Mouse (Mus musculus) megakaryocyte, embryonic 14.5 days (primary cell): ENCODE results near the gene Fbxo21. TPM values are rescaled to one million over a fixed set of nuclear protein-coding genes. Genes with fewer than 3 reads are reported as not detected.
A peak's percentile ranks its signal among the peaks of the same experiment; 100 is the strongest.

Experiments used
- H3K27me3 ChIP-seq: replicated peaks from 2 replicates; pipeline ENCODE3; 2012; ENCODE audit warnings: inconsistent platforms
- H3K36me3 ChIP-seq: replicated peaks from 2 replicates; pipeline ENCODE3; 2012; ENCODE audit warnings: low read length, inconsistent platforms, mixed read lengths
- H3K4me1 ChIP-seq: 2 replicates; pipeline ENCODE4 v1.6.1; 2012; ENCODE audit warnings: inconsistent platforms
- H3K4me3 ChIP-seq: replicated peaks from 2 replicates; pipeline ENCODE3; 2012; ENCODE audit warnings: moderate library complexity, mild to moderate bottlenecking, inconsistent platforms
- H3K9me3 ChIP-seq: 2 replicates; pipeline ENCODE4 v1.6.1; 2012; ENCODE audit warnings: inconsistent platforms
- FLI1 ChIP-seq: IDR thresholded peaks from 2 replicates; pipeline ENCODE4 v1.6.1; 2012; ENCODE audit warnings: low read length, inconsistent platforms, mixed read lengths
- GATA1 ChIP-seq: IDR thresholded peaks from 3 replicates; pipeline ENCODE4 v1.6.1; 2012; ENCODE audit warnings: mixed read lengths, low read length, inconsistent platforms, borderline replicate concordance
- polyA plus RNA-seq: library from polyadenylated mRNA; stranded (reverse); fragments of >175 nt; gene quantifications from 2 replicates; pipeline ENCODE4 v1.2.3, GENCODE M21; 2012; ENCODE audit warnings: low replicate concordance; ENCODE audit not compliant: insufficient read depth

The Fbxo21 gene
- 3.1 and 3.6 TPM in 2 replicates for polyA plus RNA-seq

DNA sequence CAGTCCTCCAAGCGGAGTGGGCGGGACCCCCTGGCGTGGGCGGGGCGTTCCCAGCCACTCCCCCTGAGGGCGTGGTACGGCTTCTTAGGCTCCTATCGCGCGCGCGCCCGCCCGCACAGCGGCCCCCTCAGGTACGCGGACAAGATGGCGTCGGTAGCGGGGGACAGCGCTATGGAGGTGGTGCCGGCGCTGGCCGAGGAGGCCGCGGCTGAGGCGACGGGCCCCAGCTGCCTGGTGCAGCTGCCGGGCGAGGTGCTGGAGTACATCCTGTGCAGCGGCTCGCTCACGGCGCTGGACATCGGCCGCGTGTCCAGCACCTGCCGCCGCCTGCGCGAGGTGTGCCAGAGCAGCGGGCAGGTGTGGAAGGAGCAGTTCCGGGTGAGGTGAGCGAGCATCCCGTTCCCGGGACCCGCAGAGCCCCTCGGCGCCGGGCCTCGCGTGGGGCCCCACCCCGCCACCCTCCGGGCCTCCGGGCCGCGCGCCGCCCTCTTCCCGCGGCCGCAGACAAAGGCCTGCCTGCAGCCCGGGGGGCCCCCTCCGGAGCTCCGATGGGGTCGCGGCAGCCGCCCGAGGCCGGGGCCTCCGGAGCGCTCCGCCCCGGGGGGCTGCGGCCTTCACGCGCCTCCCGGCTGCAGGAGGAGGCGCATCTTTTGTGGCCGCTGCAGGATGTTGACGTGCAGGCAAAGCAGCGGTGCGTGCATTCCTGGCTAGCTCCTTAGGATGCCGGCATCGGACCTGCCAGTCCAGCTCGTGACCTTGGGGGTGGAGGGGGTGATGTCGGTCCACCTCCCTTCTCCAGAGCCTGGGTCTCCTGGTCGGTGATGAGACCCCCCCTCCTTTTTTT, at the start of gene Fbxo21:
Gene Fbxo21 (plus strand): TSS at position 74 of the 844 bp plus-strand sequence.
- TF ChIP-seq FLI1: no peak
- no peak for TF ChIP-seq GATA1
- H3K36me3 ChIP-seq: peaks cover 32% of the 10 kb centered on the region

DNA sequence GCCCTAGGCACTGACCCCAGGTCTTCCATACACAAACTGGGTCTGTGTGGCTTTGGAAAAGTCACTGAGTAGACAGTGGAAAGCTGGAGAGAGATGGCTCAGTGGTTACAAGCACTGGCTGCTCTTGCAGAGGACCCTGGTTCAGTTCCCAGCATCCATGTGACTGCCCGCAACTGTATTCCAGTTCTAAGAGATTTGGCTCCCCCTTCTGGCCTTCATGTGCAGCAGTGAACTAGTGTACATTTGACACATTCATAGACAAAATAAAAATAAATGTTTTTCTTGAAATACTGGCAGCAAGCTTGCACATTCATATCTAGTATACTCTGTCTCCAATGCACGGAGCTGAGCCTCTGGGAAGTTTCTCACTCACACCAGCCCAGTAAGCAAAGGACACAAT, 48.0 kb upstream of the Fbxo21 start:
- Histone ChIP-seq H3K36me3 (no peaks in the 10 kb centered on the region), H3K4me3 (no peak overlapping the region), H3K4me1 (peaks cover 5% of the 10 kb centered on the region; the same call in 1 of the 2 replicates), H3K9me3 (peaks cover 3% of the 10 kb centered on the region; the same call in 1 of the 2 replicates), H3K27me3 (peaks cover 33% of the 10 kb centered on the region)
- no peak for TF ChIP-seq GATA1
- no peak for TF ChIP-seq FLI1

More for the DNA sequence above, at the start of gene Fbxo21:
- H3K4me3 ChIP-seq: peak within 1 kb of the TSS; percentile 96
- peaks cover 16% of the 10 kb centered on the region for H3K9me3 ChIP-seq
- H3K4me1 ChIP-seq: peaks cover 31% of the 10 kb centered on the region
- peaks cover 32% of the 10 kb centered on the region for H3K27me3 ChIP-seq

DNA sequence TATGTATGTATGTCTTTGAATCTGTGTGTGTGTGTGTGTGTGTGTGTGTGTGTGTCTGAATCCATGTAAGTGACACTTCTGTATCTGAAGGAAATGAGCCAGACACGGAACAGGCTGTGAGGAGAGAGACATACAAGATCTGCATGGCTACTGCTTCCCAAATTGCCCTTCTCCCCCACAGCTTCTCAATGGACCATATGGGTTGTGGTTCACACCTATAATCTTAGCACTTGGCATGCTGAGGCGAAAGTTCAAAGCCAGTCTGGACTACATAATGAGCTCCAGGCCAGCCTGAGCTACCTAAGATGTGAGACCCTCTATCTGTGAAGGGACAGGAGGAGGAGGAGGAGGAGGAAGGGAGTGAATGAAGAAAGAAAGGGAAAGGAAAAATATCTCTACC, 44.3 kb upstream of the Fbxo21 start:
- no peak overlapping the region for H3K4me3 ChIP-seq
- TF ChIP-seq GATA1: no peak
- TF ChIP-seq FLI1: no peak
- H3K9me3 ChIP-seq: peaks cover 3% of the 10 kb centered on the region; the same call in 1 of the 2 replicates
- peaks cover 5% of the 10 kb centered on the region; the same call in 1 of the 2 replicates for H3K4me1 ChIP-seq
- H3K36me3 ChIP-seq: no peaks in the 10 kb centered on the region
- peaks cover 52% of the 10 kb centered on the region for H3K27me3 ChIP-seq

DNA sequence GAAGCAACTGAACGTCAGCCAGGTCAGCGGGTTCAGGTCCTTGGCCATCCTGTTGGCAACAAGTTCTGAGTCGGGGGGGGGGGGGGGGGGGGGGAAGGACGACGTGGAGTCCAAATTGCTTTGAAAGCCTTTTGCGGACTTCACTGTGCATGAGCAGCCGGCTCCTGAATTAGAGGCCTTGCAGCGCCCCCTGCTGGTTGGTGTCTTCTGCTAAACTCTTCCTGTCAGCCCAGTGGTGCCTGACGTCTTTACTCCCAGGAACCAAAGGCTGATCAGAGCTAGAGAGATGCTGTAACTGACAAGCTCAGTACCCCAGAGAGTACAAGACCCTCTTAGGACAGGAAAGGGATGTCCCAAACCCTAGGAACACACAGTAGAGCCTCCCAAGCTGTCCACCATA, 43.7 kb upstream of the Fbxo21 start:
- H3K4me1 ChIP-seq: peaks cover 5% of the 10 kb centered on the region; the same call in 1 of the 2 replicates
- TF ChIP-seq FLI1 (no peak), GATA1 (no peak)
- H3K9me3 ChIP-seq: peaks cover 3% of the 10 kb centered on the region; the same call in 1 of the 2 replicates
- peaks cover 55% of the 10 kb centered on the region for H3K27me3 ChIP-seq
- H3K36me3 ChIP-seq: no peaks in the 10 kb centered on the region
- H3K4me3 ChIP-seq: no peak overlapping the region

DNA sequence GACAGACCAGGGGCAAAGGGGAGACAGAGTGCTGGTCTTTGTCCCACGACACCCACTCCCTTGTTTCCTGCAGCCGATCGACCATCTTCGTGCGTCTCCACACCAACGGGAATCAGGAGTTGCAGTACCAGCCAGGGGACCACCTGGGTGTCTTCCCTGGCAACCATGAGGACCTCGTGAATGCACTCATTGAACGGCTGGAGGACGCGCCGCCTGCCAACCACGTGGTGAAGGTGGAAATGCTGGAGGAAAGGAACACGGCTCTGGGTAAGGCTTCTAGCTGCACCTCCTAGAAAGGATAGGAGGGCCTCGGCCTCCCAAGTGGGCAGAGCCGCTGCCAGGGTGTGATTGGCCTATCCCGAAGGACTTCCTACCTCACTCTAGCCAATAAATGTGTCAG, 40.2 kb upstream of the Fbxo21 start:
- peaks cover 14% of the 10 kb centered on the region for H3K4me1 ChIP-seq
- peaks cover 2% of the 10 kb centered on the region; the same call in 1 of the 2 replicates for H3K9me3 ChIP-seq
- no peaks in the 10 kb centered on the region for H3K36me3 ChIP-seq
- no peak overlapping the region for H3K4me3 ChIP-seq
- no peak for TF ChIP-seq FLI1
- no peak for TF ChIP-seq GATA1
- peaks cover 47% of the 10 kb centered on the region for H3K27me3 ChIP-seq

DNA sequence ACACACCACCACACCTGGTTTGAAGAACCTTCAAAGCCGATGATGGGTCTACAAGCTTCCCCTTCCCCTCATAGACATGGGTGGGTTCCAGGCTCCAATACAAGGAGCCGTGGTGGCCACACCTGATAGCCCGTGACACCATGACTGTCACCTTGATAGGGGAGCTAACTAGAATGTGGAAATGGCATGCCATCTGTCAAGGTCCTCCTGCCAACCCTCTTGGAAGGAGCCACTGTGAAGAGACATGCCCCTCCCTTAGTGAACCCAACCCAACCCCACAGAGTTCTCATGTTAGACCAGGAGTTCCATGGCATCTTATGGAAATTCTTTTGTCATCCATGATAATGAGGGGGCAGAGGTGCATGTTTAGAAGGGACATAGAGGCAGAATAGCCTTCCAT, 39.3 kb upstream of the Fbxo21 start:
- TF ChIP-seq FLI1 (no peak), GATA1 (no peak)
- Histone ChIP-seq H3K4me1 (peaks cover 14% of the 10 kb centered on the region), H3K36me3 (no peaks in the 10 kb centered on the region), H3K9me3 (peaks cover 5% of the 10 kb centered on the region; the same call in 1 of the 2 replicates), H3K4me3 (no peak overlapping the region), H3K27me3 (peaks cover 43% of the 10 kb centered on the region)

DNA sequence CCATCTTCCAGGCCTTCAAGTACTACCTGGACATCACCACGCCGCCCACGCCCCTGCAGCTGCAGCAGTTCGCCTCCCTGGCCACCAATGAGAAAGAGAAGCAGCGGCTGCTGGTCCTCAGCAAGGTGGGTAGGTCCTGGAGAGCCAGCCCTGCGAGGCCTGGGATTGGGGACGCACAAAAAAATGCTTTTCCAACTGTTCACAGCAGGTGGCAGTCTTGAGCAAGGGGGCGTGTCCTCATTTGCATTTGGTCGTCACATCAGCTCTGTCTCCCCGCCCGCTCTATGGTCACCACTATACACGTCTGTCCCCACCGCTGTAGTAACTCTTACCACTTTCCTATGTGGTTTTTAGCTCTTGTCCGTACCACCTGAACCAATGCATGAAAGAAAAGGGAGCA, 38.3 kb upstream of the Fbxo21 start:
- Histone ChIP-seq H3K9me3 (peaks cover 5% of the 10 kb centered on the region; the same call in 1 of the 2 replicates), H3K36me3 (no peaks in the 10 kb centered on the region), H3K4me1 (peaks cover 9% of the 10 kb centered on the region), H3K4me3 (peak overlapping the region; percentile 87), H3K27me3 (peaks cover 43% of the 10 kb centered on the region)
- TF ChIP-seq GATA1 (no peak), FLI1 (no peak)

DNA sequence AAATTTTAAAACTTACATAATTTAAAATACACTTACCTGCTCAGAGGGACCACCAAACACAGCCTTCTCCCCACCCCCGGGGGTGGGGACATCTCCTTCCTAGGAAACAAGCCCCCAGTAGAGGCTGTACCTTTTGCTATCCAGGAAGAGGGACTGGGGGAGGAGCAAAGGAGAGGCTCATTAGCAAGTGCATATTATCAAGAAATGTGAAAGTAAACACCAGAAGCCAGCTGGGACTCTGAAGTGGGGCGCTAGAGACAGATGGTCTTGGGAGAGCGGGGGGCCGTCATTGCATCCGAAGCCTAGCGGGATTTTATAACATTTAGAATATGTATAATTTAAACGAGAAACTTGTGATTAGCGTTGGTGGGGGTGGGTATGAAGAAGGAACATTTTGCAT, 37.1 kb upstream of the Fbxo21 start:
- Histone ChIP-seq H3K4me1 (peaks cover 9% of the 10 kb centered on the region), H3K4me3 (no peak overlapping the region), H3K36me3 (no peaks in the 10 kb centered on the region), H3K27me3 (peaks cover 46% of the 10 kb centered on the region), H3K9me3 (peaks cover 5% of the 10 kb centered on the region; the same call in 1 of the 2 replicates)
- TF ChIP-seq FLI1 (no peak), GATA1 (no peak)

DNA sequence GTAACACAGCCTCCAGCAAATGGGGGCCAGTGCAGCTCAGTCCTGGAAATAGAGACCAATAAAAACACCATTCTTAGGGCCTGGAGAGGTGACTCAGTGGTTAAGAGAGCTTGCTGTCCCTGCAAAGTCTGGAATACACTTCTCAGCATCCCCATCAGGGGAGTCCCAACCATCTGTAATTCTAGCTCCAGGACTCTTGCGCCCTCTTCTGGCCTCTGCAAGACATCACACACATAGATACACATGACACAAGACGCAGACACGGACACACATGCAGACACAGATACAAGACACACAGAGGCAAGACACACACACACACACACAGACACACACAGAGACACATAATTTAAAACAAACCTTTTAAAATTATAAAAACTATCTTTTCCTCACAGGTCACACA, 35.0 kb upstream of the Fbxo21 start:
- H3K4me1 ChIP-seq: peaks cover 9% of the 10 kb centered on the region
- H3K9me3 ChIP-seq: peaks cover 5% of the 10 kb centered on the region; the same call in 1 of the 2 replicates
- no peaks in the 10 kb centered on the region for H3K36me3 ChIP-seq
- TF ChIP-seq FLI1 (no peak), GATA1 (no peak)
- H3K27me3 ChIP-seq: peaks cover 33% of the 10 kb centered on the region
- H3K4me3 ChIP-seq: no peak overlapping the region

DNA sequence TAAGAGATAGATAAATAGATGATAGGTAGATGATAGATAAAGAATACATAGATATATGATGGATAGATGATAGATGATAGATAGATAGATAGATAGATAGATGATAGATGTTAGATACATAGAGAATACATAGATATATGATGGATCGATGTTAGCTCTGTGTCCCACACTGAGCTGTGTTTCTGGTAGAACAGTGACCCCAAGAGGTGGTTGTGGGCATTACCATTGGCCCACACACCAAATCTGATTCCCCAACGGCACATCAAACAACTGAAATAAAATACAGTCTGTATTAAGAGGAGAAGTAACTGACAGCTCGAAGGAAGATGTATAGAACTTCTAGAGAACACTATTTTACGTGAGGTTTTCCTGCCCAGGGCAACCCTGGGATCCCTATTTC, 29.9 kb upstream of the Fbxo21 start:
- H3K27me3 ChIP-seq: peaks cover 42% of the 10 kb centered on the region
- TF ChIP-seq GATA1 (no peak), FLI1 (no peak)
- no peaks in the 10 kb centered on the region for H3K4me1 ChIP-seq
- H3K36me3 ChIP-seq: no peaks in the 10 kb centered on the region
- H3K9me3 ChIP-seq: 0 out of 2 replicates have a peak, but pooled peaks cover under 1% of the 10 kb centered on the region
- no peak overlapping the region for H3K4me3 ChIP-seq
